Mouse (Mus musculus): ENCODE data around the gene Prkar2b. TPM values are rescaled to one million over a fixed set of nuclear protein-coding genes. Genes with fewer than 3 reads are reported as not detected.
A peak's percentile ranks its signal among the peaks of the same experiment; 100 is the strongest.
"Not testable (repeated sequence)": the region's sequence is repeated elsewhere in the genome, so short reads cannot be mapped to it uniquely, and the experiment has no call there.

Prkar2b gene
- polyA plus RNA-seq, 1 experiment: 19.4 TPM

- Histone ChIP-seq H3K27ac (ENCODE audit: insufficient read depth, low read depth, low read length) (no peak overlapping the region), H3K4me1 (ENCODE audit: control insufficient read depth, insufficient read depth, low read length) (peaks cover 46% of the 10 kb centered on the region), H3K4me3 (ENCODE audit: insufficient read depth, low read length) (no peak overlapping the region)
- no peak for TF ChIP-seq POLR2A (IDR thresholded peaks at IDR 0.05; ENCODE audit: borderline replicate concordance, low read depth, low read length)
- no peak for TF ChIP-seq CTCF (IDR thresholded peaks at IDR 0.05; ENCODE audit: low read depth, low read length)
Measured at GRCm38 (mm10) chr12:32014811-32015210, 46.3 kb downstream of the Prkar2b start.

GRCm38 (mm10) chr12:32012169-32012568, 48.9 kb downstream of the Prkar2b start:
- peak overlapping the region; percentile 5; the same call in 1 of the 2 replicates for H3K27ac ChIP-seq (ENCODE audit: insufficient read depth, low read depth, low read length)
- no peak overlapping the region for H3K4me3 ChIP-seq (ENCODE audit: insufficient read depth, low read length)
- peaks cover 42% of the 10 kb centered on the region for H3K4me1 ChIP-seq (ENCODE audit: control insufficient read depth, insufficient read depth, low read length)
- TF ChIP-seq CTCF (IDR thresholded peaks at IDR 0.05; ENCODE audit: low read depth, low read length) (no peak), POLR2A (IDR thresholded peaks at IDR 0.05; ENCODE audit: borderline replicate concordance, low read depth, low read length) (no peak)

- Histone ChIP-seq H3K4me3 (ENCODE audit: insufficient read depth, low read length) (no peak overlapping the region), H3K4me1 (ENCODE audit: control insufficient read depth, insufficient read depth, low read length) (peaks cover 32% of the 10 kb centered on the region), H3K27ac (ENCODE audit: insufficient read depth, low read depth, low read length) (no peak overlapping the region)
- TF ChIP-seq CTCF (IDR thresholded peaks at IDR 0.05; ENCODE audit: low read depth, low read length) (no peak), POLR2A (IDR thresholded peaks at IDR 0.05; ENCODE audit: borderline replicate concordance, low read depth, low read length) (no peak)
Measured at GRCm38 (mm10) chr12:32011128-32011527, 50.0 kb downstream of the Prkar2b start.

GRCm38 (mm10) chr12:32009985-32010369, 51.1 kb downstream of the Prkar2b start:
- not testable (repeated sequence) for H3K4me3 ChIP-seq (ENCODE audit: insufficient read depth, low read length); H3K27ac ChIP-seq (ENCODE audit: insufficient read depth, low read depth, low read length)
- peaks cover 24% of the 10 kb centered on the region for H3K4me1 ChIP-seq (ENCODE audit: control insufficient read depth, insufficient read depth, low read length)

- peaks cover 22% of the 10 kb centered on the region for H3K4me1 ChIP-seq (ENCODE audit: control insufficient read depth, insufficient read depth, low read length)
- H3K27ac ChIP-seq (ENCODE audit: insufficient read depth, low read depth, low read length): peak overlapping the region; percentile 46; the same call in 1 of the 2 replicates
- TF ChIP-seq CTCF (IDR thresholded peaks at IDR 0.05; ENCODE audit: low read depth, low read length) (no peak), POLR2A (IDR thresholded peaks at IDR 0.05; ENCODE audit: borderline replicate concordance, low read depth, low read length) (no peak)
- H3K4me3 ChIP-seq (ENCODE audit: insufficient read depth, low read length): no peak overlapping the region
Measured at GRCm38 (mm10) chr12:32009267-32009984, 51.7 kb downstream of the Prkar2b start.

GRCm38 (mm10) chr12:32008728-32009127, 52.4 kb downstream of the Prkar2b start:
- no peak for TF ChIP-seq POLR2A (IDR thresholded peaks at IDR 0.05; ENCODE audit: borderline replicate concordance, low read depth, low read length)
- no peak for TF ChIP-seq CTCF (IDR thresholded peaks at IDR 0.05; ENCODE audit: low read depth, low read length)
- Histone ChIP-seq H3K27ac (ENCODE audit: insufficient read depth, low read depth, low read length) (peak overlapping the region; percentile 46; the same call in 1 of the 2 replicates), H3K4me1 (ENCODE audit: control insufficient read depth, insufficient read depth, low read length) (peaks cover 22% of the 10 kb centered on the region), H3K4me3 (ENCODE audit: insufficient read depth, low read length) (no peak overlapping the region)

GRCm38 (mm10) chr12:32007646-32008045, 53.5 kb downstream of the Prkar2b start:
- Histone ChIP-seq H3K27ac (ENCODE audit: insufficient read depth, low read depth, low read length) (no peak overlapping the region), H3K4me3 (ENCODE audit: insufficient read depth, low read length) (no peak overlapping the region), H3K4me1 (ENCODE audit: control insufficient read depth, insufficient read depth, low read length) (peaks cover 16% of the 10 kb centered on the region)
- TF ChIP-seq POLR2A (IDR thresholded peaks at IDR 0.05; ENCODE audit: borderline replicate concordance, low read depth, low read length) (no peak), CTCF (IDR thresholded peaks at IDR 0.05; ENCODE audit: low read depth, low read length) (no peak)

- Histone ChIP-seq H3K4me3 (ENCODE audit: insufficient read depth, low read length) (no peak overlapping the region), H3K4me1 (ENCODE audit: control insufficient read depth, insufficient read depth, low read length) (peaks cover 15% of the 10 kb centered on the region), H3K27ac (ENCODE audit: insufficient read depth, low read depth, low read length) (no peak overlapping the region)
- TF ChIP-seq POLR2A (IDR thresholded peaks at IDR 0.05; ENCODE audit: borderline replicate concordance, low read depth, low read length) (no peak), CTCF (IDR thresholded peaks at IDR 0.05; ENCODE audit: low read depth, low read length) (no peak)
Measured at GRCm38 (mm10) chr12:32007040-32007439, 54.1 kb downstream of the Prkar2b start.

GRCm38 (mm10) chr12:32006391-32006929, 54.6 kb downstream of the Prkar2b start:
- no peak overlapping the region for H3K4me3 ChIP-seq (ENCODE audit: insufficient read depth, low read length)
- peaks cover 18% of the 10 kb centered on the region for H3K4me1 ChIP-seq (ENCODE audit: control insufficient read depth, insufficient read depth, low read length)
- TF ChIP-seq CTCF (IDR thresholded peaks at IDR 0.05; ENCODE audit: low read depth, low read length): no peak
- no peak for TF ChIP-seq POLR2A (IDR thresholded peaks at IDR 0.05; ENCODE audit: borderline replicate concordance, low read depth, low read length)
- no peak overlapping the region for H3K27ac ChIP-seq (ENCODE audit: insufficient read depth, low read depth, low read length)

GRCm38 (mm10) chr12:32000464-32000863, 60.6 kb downstream of the Prkar2b start:
- Histone ChIP-seq H3K4me3 (ENCODE audit: insufficient read depth, low read length) (no peak overlapping the region), H3K4me1 (ENCODE audit: control insufficient read depth, insufficient read depth, low read length) (peaks cover 36% of the 10 kb centered on the region), H3K27ac (ENCODE audit: insufficient read depth, low read depth, low read length) (no peak overlapping the region)
- TF ChIP-seq POLR2A (IDR thresholded peaks at IDR 0.05; ENCODE audit: borderline replicate concordance, low read depth, low read length) (no peak), CTCF (IDR thresholded peaks at IDR 0.05; ENCODE audit: low read depth, low read length) (no peak)
